Mouse (Mus musculus): ENCODE data around the gene Bfsp2.

- TF ChIP-seq CTCF (IDR thresholded peaks at IDR 0.05; ENCODE audit: low read depth, low read length): no peak
- no peak for TF ChIP-seq POLR2A (IDR thresholded peaks at IDR 0.05; ENCODE audit: borderline replicate concordance, low read depth, low read length)
Measured at GRCm38 (mm10) chr9:103525041-103525537, 44.9 kb upstream of the Bfsp2 start.

Data from bone marrow macrophage, adult 2 months (primary cell).